Mouse (Mus musculus): ENCODE data around the gene Ldb3. TPM values are rescaled to one million over a fixed set of nuclear protein-coding genes. Genes with fewer than 3 reads are reported as not detected.

The Ldb3 gene
- total RNA-seq, 2 experiments from 2014 or later, result 1,008 to 1,034 TPM

- DNase-seq, result no peak
These were observed 2.5 kb upstream of the Ldb3 start for GRCm38 (mm10) chr14:34590743-34591675.

GRCm38 (mm10) chr14:34590017-34590570 lies 1.6 kb upstream of the Ldb3 start:
- DNase-seq, result peak in 1 of 2 experiments; percentile 26

GRCm38 (mm10) chr14:34589185-34589713 lies 767 bp upstream of the Ldb3 start:
- DNase-seq, result peak; percentile 69 to 83

- peak in 1 of 2 experiments; percentile 16 for DNase-seq
These were observed 477 bp downstream of the Ldb3 start for GRCm38 (mm10) chr14:34588005-34588404.

- peak in 1 of 2 experiments; percentile 19 for DNase-seq
These were observed 1.6 kb downstream of the Ldb3 start for GRCm38 (mm10) chr14:34586871-34587270.

- DNase-seq, result peak; percentile 48 to 59
These were observed 3.0 kb downstream of the Ldb3 start for GRCm38 (mm10) chr14:34585358-34586105.

- DNase-seq, result peak; percentile 72 to 83
These were observed 5.6 kb downstream of the Ldb3 start for GRCm38 (mm10) chr14:34582740-34583427.

GRCm38 (mm10) chr14:34576858-34577257 lies 11.6 kb downstream of the Ldb3 start:
- DNase-seq, result no peak

- peak; percentile 85 to 87 for DNase-seq
These were observed 14.4 kb downstream of the Ldb3 start for GRCm38 (mm10) chr14:34574068-34574467.

- peak; percentile 65 to 69 for DNase-seq
These were observed 15.1 kb downstream of the Ldb3 start for GRCm38 (mm10) chr14:34573348-34573913.

GRCm38 (mm10) chr14:34571610-34572387 lies 16.7 kb downstream of the Ldb3 start:
- no peak for DNase-seq

- DNase-seq, result no peak
These were observed 17.6 kb downstream of the Ldb3 start for GRCm38 (mm10) chr14:34570903-34571302.

GRCm38 (mm10) chr14:34570294-34570693 lies 18.2 kb downstream of the Ldb3 start:
- DNase-seq, result peak; percentile 82 to 93

GRCm38 (mm10) chr14:34569534-34570194 lies 18.8 kb downstream of the Ldb3 start:
- peak in 1 of 2 experiments; percentile 64 for DNase-seq

GRCm38 (mm10) chr14:34568626-34569025 lies 19.9 kb downstream of the Ldb3 start:
- DNase-seq, result no peak

- peak; percentile 59 to 60 for DNase-seq
These were observed 20.8 kb downstream of the Ldb3 start for GRCm38 (mm10) chr14:34567697-34568096.

- no peak for DNase-seq
These were observed 22.0 kb downstream of the Ldb3 start for GRCm38 (mm10) chr14:34566530-34566929.

GRCm38 (mm10) chr14:34565711-34566110 lies 22.8 kb downstream of the Ldb3 start:
- peak; percentile 80 to 84 for DNase-seq

- peak; percentile 78 to 88 for DNase-seq
These were observed 23.8 kb downstream of the Ldb3 start for GRCm38 (mm10) chr14:34564646-34565045.

- DNase-seq, result no peak
These were observed 26.1 kb downstream of the Ldb3 start for GRCm38 (mm10) chr14:34562393-34562792.

Measured in heart, adult 18-20 months (tissue).